12 mouse cellular contexts compared by ENCODE assay signal in the genomic region with DNA sequence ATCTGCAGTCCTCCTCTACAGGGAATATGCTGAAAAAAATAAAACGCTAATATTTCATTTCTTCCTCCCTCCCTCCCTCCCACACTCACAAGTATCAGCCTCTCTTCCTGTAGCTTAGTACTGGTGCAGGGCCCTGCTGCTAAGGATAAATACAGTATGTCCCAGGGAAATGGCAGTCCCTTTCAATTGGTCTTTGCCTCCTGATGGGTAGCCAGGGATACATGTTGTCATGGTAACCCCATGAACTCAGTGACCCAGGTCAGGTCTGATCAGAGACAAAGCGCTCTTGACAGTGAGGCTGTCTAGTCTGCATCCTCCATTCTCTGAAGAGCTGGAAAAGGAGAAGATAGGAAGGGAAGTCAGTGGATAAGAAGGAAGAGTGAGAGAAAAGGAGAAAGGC.
DNase-seq lines count a peak whose midpoint lies in the region; ATAC-seq lines count a peak whose summit lies in the region.
"Had no signal": no experiment of that assay in that cellular context is flagged by ENCODE, and none has a peak within 500 bp of the region (broad histone marks: within the 10 kb centered on the region; RNA-seq: fewer than 3 reads in every experiment).

No protein-coding gene starts in this region.

- peaks cover 11% of the 10 kb centered on the region for H3K4me1 ChIP-seq in embryonic facial prominence, embryonic 10.5 days
- peaks cover 14% of the 10 kb centered on the region for H3K4me1 ChIP-seq in hindbrain, embryonic 12.5 days
- no peaks in the 10 kb centered on the region for H3K4me1 ChIP-seq in midbrain, embryonic 16.5 days (ENCODE audit: control insufficient read depth, insufficient read depth, low read length)
- H3K4me1 ChIP-seq: heart, embryonic 12.5 days had no signal

- H3K36me3 ChIP-seq in embryonic facial prominence, embryonic 10.5 days (replicated peaks): no peaks in the 10 kb centered on the region
- no peaks in the 10 kb centered on the region for H3K36me3 ChIP-seq in hindbrain, embryonic 12.5 days
- H3K36me3 ChIP-seq in midbrain, embryonic 16.5 days (ENCODE audit: control insufficient read depth, insufficient read depth, low read length): no peaks in the 10 kb centered on the region
- H3K36me3 ChIP-seq: heart, embryonic 12.5 days had no signal

- ATAC-seq in hindbrain, embryonic 12.5 days (ENCODE audit: low FRiP score): peak; percentile 89
- ATAC-seq in midbrain, embryonic 16.5 days: peak; percentile 76; the same call in 1 of the 2 replicates

- H3K4me2 ChIP-seq in hindbrain, embryonic 12.5 days (replicated peaks): no peak overlapping the region
- no peak overlapping the region for H3K4me2 ChIP-seq in midbrain, embryonic 16.5 days (ENCODE audit: low read length)
- H3K4me2 ChIP-seq: heart, embryonic 12.5 days had no signal

- no peak overlapping the region; the same call in 1 of the 2 replicates for H3K27ac ChIP-seq in embryonic facial prominence, embryonic 10.5 days (replicated peaks)
- peak overlapping the region; percentile 74 for H3K27ac ChIP-seq in hindbrain, embryonic 12.5 days
- 0 out of 2 replicates have a peak overlapping the region, but pooled peaks have one; percentile 27 for H3K27ac ChIP-seq in midbrain, embryonic 16.5 days (ENCODE audit: low read length)

- H3K27me3 ChIP-seq in embryonic facial prominence, embryonic 10.5 days (replicated peaks; ENCODE audit: low read depth, poor library complexity, severe bottlenecking): no peaks in the 10 kb centered on the region
- H3K27me3 ChIP-seq in hindbrain, embryonic 12.5 days: no peaks in the 10 kb centered on the region
- H3K27me3 ChIP-seq in midbrain, embryonic 16.5 days (ENCODE audit: control insufficient read depth, insufficient read depth, low read depth, low read length): no peaks in the 10 kb centered on the region
- H3K27me3 ChIP-seq: heart, embryonic 12.5 days had no signal

- peak; percentile 63 for DNase-seq in R1 (ENCODE audit: low read depth, low spot score)
- peak; percentile 36 for DNase-seq in embryonic facial prominence, embryonic 10.5 days (ENCODE audit: low spot score)
- no peak for DNase-seq in frontal cortex, postnatal 14 days (ENCODE audit: low spot score in 2 of 2)
- no peak for DNase-seq in adrenal gland, postnatal 36 days
- DNase-seq in Muller cell, postnatal 12 days (ENCODE audit: inconsistent ontology term): no peak
- DNase-seq in left cerebral cortex, adult 18-20 months (ENCODE audit: low spot score in 2 of 2): no peak
- DNase-seq: kidney, postnatal 25 days; lung, adult 2 months; thymus, postnatal 14 days had no signal

- no peak overlapping the region for H3K9ac ChIP-seq in hindbrain, embryonic 12.5 days
- H3K9ac ChIP-seq in midbrain, embryonic 16.5 days (ENCODE audit: low read depth, low read length): no peak overlapping the region
- H3K9ac ChIP-seq: heart, embryonic 12.5 days had no signal

- H3K9me3 ChIP-seq in embryonic facial prominence, embryonic 10.5 days: no peaks in the 10 kb centered on the region
- no peaks in the 10 kb centered on the region for H3K9me3 ChIP-seq in hindbrain, embryonic 12.5 days (replicated peaks)
- no peaks in the 10 kb centered on the region for H3K9me3 ChIP-seq in midbrain, embryonic 16.5 days (replicated peaks; ENCODE audit: control insufficient read depth, low read length, poor library complexity, severe bottlenecking)
- H3K9me3 ChIP-seq: heart, embryonic 12.5 days had no signal

- no peak overlapping the region for H3K4me3 ChIP-seq in embryonic facial prominence, embryonic 10.5 days
- H3K4me3 ChIP-seq in hindbrain, embryonic 12.5 days: no peak overlapping the region
- no peak overlapping the region for H3K4me3 ChIP-seq in midbrain, embryonic 16.5 days (ENCODE audit: low read depth, low read length)
- H3K4me3 ChIP-seq: heart, embryonic 12.5 days had no signal

- WGBS in embryonic facial prominence, embryonic 10.5 days: 40% methylated on average over 2 of the region's 2 CpGs
- WGBS in hindbrain, embryonic 12.5 days: 24% methylated on average over 2 of the region's 2 CpGs
- WGBS in midbrain, embryonic 16.5 days: 9% methylated on average over 2 of the region's 2 CpGs

Comparison
In these comparisons a context has a peak if more than half of its experiments do, and no peak if none do; other contexts are left out.
1. DNase-seq: peak in R1 (single experiment) and embryonic facial prominence, embryonic 10.5 days (single experiment); none in frontal cortex, postnatal 14 days (0 of 2), adrenal gland, postnatal 36 days (0 of 2), Muller cell, postnatal 12 days (single experiment) and left cerebral cortex, adult 18-20 months (0 of 2).